Mouse (Mus musculus) WW6 (cell line): ENCODE measurements around the gene Bmpr1a.
A peak's percentile ranks its signal among the peaks of the same experiment; 100 is the strongest.

ENCODE experiments used
- DNase-seq: peaks from one replicate; pipeline ENCODE4 v3.0.0-alpha.2; 2013; ENCODE audit warnings: low read depth, low spot score

The Bmpr1a gene

GRCm38 (mm10) chr14:34503325-34503647 lies at the start of gene Bmpr1a:
Gene Bmpr1a (minus strand): TSS chr14:34503341.
- no peak for DNase-seq

DNA sequence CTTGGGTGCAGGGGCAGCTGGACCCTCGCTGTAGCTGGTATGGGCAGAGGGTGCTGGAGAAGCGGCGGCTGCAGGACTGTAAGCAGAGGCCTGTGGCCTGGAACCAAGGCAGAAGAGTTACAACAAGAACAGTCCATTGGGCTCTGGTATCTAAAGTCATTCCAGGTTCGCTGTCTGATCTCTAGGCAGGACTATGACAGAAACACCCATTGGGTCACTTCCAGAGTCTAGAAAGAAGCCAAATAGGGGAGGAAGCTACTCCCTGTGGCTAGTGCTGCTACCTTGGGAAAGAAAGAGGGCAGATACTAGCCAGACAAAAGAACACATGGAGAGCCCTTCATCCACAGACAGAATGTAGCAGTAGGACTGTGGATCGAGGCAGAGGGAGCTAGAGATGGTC lies 49.1 kb upstream of the Bmpr1a start:
- no peak for DNase-seq

DNA sequence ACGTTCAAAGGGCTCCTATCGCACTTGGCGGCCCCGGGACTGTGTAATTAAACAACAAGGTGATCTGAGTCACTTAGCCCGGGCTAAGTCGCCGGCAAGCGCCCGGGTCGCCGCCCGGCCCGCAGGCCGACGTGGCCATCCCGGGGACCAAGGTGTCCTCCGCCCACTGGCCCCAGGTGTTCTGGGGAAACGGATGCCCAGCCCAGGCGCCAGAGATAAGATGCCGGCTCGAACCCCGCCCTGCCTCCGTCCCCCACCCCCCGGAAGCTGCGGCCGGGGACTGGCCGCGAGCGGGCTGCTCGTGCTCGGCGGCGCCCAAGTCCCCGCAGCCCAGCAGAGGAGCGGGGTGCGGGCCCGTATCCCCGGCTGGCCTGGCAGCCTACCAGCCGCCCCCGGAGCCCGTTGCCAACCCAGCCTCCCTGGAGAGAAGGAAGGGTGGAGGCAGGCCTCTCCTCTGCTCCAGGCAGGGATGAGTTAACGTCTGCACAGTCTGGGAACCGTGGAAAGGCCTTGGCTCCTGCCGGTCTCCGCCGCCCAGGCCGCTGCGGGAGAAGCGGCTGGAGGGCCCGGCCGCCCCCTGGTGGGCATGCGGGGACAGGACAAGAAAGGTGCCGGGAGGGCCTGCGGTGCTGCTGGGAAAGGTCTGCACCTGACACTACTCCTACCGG lies 46.0 kb upstream of the Bmpr1a start:
- peak; percentile 79 for DNase-seq

GRCm38 (mm10) chr14:34548391-34549001 lies 45.4 kb upstream of the Bmpr1a start:
- DNase-seq: peak; percentile 60

DNA sequence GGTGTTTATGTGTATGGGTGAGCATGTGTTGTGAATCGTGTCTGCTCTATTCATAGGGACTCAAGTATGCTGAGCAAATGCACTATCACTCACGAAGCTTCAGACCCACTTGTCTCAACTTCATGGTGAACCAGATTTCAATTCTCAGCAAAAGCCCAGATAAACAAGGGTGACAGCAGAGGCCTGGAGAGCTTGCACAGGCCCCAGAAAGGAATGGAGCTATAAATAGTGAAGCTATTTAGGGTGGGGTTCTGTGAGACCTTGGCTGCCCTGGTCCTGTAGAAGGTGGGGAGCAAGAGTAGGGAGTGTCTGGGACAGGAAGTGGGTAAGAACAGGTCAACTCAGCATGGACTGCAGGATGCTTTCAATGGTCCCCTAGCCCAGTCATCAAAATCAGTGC lies 41.4 kb upstream of the Bmpr1a start:
- no peak for DNase-seq

GRCm38 (mm10) chr14:34544001-34544400 lies 40.9 kb upstream of the Bmpr1a start:
- no peak for DNase-seq

DNA sequence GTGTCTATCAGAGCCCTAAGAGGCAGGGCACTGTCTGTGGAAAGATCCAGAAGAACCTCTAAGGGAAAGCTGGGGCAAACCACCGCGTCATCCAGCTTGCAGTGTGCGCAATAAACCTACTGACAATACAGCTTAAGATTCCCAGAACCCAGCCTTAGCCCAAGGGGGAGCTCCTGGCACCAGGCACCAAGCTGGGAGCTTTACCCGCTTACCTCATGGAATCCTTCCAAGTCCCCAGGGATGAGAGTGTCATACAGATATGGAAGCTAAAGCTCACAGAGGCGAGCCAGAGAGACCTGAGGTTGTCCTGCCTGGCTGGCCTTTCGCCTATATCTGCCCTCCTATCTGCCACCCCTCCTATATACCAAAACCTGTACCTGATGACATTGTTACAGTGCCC lies 40.5 kb upstream of the Bmpr1a start:
- no peak for DNase-seq

GRCm38 (mm10) chr14:34541896-34542295 lies 38.8 kb upstream of the Bmpr1a start:
- no peak for DNase-seq

- DNase-seq: peak; percentile 46
Measured at GRCm38 (mm10) chr14:34540685-34541162, 37.6 kb upstream of the Bmpr1a start.

GRCm38 (mm10) chr14:34535883-34536282 lies 32.7 kb upstream of the Bmpr1a start:
- DNase-seq: no peak

DNA sequence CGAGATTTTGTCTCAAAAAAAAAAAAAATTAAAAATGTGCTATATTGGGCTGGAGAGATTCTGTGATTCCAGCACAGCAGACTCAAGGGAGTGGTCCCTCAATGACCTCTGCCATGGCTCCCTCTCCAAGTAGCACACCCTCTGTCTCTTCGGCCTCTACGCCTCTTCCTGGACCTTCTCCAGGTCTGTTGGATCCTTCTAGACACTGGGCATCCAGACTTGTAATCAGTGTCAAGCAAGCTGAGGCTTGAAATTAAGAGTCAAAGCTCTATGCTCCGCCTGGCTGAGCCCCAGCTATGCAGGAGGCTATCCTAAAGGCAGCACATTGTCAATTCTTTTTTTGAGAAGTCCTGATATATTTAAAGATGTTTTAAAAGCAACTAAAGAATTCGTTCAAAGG lies 30.4 kb upstream of the Bmpr1a start:
- no peak for DNase-seq

GRCm38 (mm10) chr14:34532536-34532935 lies 29.4 kb upstream of the Bmpr1a start:
- no peak for DNase-seq

DNA sequence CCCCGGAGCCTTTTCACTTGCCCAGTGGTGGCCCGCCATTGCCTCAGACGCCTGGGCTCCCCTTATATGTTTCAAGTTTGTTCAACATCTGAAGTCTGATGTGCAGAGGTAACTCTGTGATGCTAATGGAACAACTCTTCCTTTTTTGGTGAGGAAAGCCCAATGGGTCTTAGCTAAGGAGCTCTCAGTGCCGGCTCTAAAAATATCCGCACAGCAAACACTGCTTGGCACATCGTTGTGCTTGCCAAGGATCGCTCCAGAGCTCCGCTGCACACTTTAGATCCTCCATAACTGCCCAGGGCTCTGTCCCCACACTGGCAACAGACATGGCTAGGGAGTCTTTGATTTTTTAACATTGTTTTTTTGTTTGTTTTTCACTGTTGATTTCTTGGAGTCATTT lies 25.7 kb upstream of the Bmpr1a start:
- DNase-seq: no peak

GRCm38 (mm10) chr14:34522701-34523100 lies 19.6 kb upstream of the Bmpr1a start, which contains the start of gene 9230112D13Rik:
Gene 9230112D13Rik (minus strand): TSS chr14:34522801.
- DNase-seq: no peak

GRCm38 (mm10) chr14:34517959-34518544 lies 14.9 kb upstream of the Bmpr1a start:
- no peak for DNase-seq

GRCm38 (mm10) chr14:34516960-34517577 lies 13.9 kb upstream of the Bmpr1a start:
- no peak for DNase-seq

- DNase-seq: no peak
Measured at GRCm38 (mm10) chr14:34515860-34516259, 12.7 kb upstream of the Bmpr1a start.

GRCm38 (mm10) chr14:34514120-34514519 lies 11.0 kb upstream of the Bmpr1a start:
- no peak for DNase-seq

- DNase-seq: no peak
Measured at GRCm38 (mm10) chr14:34512602-34513001, 9.5 kb upstream of the Bmpr1a start.

- no peak for DNase-seq
Measured at GRCm38 (mm10) chr14:34511901-34512300, 8.8 kb upstream of the Bmpr1a start.

GRCm38 (mm10) chr14:34508842-34509439 lies 5.8 kb upstream of the Bmpr1a start:
- DNase-seq: no peak

DNA sequence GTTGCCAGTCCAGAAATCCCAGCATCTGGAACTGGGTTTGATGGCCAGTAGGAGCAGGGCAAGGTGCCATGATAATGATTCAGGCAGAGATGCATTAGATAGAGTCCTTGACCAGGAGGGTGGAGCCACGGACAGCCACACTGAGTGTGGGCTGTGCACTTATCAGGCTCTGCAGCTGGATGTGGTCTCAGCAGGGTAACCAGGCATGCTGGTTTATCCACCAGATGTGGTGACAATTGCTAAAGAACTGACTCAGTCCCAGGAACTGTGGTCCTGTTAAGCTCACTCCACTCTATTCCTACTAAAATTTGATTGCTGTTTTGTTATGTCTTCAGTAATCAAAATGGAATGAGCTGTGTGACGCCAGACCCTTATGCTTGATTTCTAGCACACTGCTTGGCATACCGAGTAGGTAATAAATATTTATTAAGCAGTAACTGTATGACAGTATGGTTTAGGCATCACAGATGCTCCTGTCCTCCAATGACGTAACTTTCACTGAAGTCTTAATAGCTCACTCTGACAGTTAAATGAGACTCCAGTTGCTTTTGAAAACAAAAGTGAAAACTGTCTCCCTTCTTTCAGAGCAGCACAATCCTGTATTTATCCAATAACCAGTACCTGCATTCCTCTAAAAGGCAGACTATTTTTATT lies 5.2 kb upstream of the Bmpr1a start:
- DNase-seq: no peak
